Mouse (Mus musculus): ENCODE results near the gene E030030I06Rik.
"Not testable (repeated sequence)": the region's sequence is repeated elsewhere in the genome, so short reads cannot be mapped to it uniquely, and the experiment has no call there.

Gene E030030I06Rik

DNA sequence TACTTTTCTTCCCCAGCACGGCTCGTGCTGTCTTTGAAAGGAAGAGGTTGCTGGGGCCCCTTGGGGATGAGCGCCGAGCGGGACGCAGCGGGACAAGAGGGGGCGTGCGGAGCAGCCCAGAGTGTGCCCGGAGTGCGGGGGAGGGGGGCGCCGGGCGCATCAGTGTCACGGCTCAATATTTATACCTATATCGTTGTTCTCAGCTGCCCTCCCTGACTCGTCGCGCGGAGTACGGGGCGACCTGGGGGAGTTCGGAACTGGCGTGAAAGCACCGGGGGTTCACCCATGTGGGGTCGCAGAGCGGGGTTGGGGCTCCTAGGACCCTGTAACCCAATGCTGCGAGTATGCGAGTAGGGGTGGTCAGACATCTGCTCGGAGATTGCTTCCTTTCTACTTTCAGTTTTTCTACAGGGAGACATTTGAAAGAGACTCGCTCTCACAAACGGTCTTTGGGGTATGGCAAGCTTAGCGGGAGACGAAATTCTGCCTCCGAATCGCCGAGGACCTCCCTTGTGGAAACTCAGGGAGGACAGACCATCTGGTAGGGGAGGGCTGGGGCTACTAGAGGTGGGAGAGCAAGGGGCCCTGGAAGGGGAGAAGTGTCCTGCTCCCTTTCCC, at the start of gene E030030I06Rik:
Gene E030030I06Rik (minus strand): TSS at position 198 of the 618 bp plus-strand sequence.
- no peak for DNase-seq (ENCODE audit: low spot score in 2 of 2)

- not testable (repeated sequence) for DNase-seq (ENCODE audit: low spot score in 2 of 2)
Measured at GRCm38 (mm10) chr10:22191035-22191434, 42.0 kb upstream of the E030030I06Rik start.

- DNase-seq (ENCODE audit: low spot score in 2 of 2) = not testable (repeated sequence)
Measured at GRCm38 (mm10) chr10:22176515-22176914, 27.4 kb upstream of the E030030I06Rik start.

DNA sequence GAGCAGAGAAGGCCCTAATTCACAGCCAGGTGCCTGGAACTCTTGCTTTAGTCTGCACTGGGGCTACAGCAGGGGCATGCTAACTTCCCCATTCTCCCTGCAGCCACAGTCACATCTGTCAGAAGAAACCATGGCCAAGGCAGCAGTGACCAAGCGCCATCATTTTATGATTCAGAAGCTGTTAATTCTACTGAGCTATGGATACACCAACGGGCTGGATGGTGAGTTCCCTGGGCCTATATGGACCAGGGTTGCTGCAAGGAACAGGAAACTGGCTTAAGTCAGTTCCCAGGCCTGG, 25.1 kb upstream of the E030030I06Rik start:
- DNase-seq (ENCODE audit: low spot score in 2 of 2) = not testable (repeated sequence)

GRCm38 (mm10) chr10:22173335-22174189, 24.5 kb upstream of the E030030I06Rik start:
- not testable (repeated sequence) for DNase-seq (ENCODE audit: low spot score in 2 of 2)

DNA sequence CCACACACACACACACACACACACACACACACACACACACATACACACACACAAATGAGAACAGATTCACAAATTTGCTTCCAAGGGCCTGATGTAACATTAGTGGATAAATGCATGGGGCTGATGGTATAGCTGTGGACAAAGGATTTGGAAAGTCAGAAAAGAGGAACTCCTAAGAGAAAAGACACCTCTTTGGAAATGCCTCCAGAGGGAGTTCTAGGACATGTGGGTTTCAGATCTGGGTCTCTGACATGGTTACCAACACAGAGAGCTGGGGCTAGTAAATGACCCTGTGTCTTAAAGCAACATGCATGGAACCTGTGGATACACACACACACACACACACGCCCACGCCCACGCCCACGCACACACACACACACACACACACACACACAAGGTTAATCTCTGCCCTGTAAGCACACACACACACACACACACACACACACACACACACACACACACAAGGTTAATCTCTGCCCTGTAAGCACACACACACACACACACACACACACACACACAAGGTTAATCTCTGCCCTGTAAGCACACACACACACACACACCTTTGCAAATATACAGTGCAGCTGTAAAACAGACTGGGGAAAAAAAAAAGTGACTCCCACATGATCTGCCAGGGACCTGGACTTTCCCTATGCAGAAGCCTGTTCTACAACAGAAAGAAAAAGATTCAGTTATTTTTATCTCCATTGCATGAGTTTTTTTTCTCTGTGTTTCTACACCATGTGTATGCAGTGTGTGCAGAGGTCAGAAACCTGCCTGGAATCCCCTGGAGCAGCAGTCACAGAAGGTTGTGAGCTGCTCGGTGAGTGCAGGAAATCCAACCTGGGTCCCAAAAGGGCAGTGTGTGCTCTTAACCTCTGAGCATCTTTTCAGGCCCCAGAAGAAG, 23.6 kb upstream of the E030030I06Rik start:
- not testable (repeated sequence) for DNase-seq (ENCODE audit: low spot score in 2 of 2)

DNA sequence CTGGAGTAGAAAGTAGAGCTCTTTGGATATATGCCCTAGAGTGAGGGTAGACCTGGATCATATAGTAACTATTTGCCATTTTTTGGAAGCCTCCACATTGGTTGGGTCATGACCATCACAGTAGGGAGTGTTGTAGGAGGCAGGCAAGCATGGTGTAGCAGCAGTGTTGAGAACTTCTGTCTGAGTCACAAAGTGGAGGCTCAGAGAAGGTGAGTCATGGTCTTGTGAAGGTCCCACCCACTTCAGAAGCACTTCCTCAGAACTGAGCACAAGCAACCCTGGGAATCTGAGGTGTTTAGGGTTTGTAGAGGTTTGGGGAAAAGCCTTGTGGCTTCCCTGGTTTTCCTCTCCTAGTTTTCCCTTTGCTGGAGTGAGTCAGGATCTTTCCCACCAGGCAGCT, 20.0 kb upstream of the E030030I06Rik start:
- DNase-seq (ENCODE audit: low spot score in 2 of 2) = not testable (repeated sequence)

DNA sequence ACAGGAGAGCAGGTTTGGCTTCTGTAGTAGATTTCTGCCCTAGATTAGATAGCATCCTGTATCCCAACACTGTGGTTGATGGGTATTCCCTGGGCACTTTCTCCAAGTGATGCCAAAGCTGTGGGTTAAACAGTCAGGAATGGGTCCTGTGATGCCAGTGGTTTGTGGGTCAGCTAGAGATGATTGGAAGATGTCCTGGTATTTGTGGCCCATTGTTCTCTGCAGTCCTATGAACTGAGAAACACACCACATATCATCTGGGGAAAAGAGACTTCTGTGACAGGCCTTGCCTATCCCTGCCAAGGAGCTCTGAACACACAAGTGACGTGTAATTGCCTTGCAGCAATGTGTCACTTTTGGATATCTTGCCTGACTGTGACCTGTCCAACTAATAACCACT, 18.0 kb upstream of the E030030I06Rik start:
- DNase-seq (ENCODE audit: low spot score in 2 of 2) = not testable (repeated sequence)

DNA sequence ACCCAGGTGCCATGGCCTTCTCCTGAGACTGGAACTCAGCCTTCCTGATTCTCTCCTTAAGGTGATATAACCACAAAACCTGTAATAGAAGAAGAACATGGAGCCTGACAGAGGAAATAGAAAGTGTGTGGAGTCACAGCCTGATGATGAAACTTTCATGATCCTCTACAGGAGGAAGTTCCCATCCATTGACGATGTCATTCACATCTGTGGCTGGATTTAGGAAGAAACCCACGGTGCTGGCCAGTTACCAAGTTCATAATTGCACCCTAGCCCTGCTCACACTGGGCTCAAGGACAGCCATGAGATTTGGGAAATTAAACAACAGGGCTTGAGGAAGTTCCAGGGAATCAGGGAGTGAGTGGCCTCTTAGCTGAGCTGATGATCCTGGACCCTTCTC, 17.0 kb upstream of the E030030I06Rik start:
- not testable (repeated sequence) for DNase-seq (ENCODE audit: low spot score in 2 of 2)

DNA sequence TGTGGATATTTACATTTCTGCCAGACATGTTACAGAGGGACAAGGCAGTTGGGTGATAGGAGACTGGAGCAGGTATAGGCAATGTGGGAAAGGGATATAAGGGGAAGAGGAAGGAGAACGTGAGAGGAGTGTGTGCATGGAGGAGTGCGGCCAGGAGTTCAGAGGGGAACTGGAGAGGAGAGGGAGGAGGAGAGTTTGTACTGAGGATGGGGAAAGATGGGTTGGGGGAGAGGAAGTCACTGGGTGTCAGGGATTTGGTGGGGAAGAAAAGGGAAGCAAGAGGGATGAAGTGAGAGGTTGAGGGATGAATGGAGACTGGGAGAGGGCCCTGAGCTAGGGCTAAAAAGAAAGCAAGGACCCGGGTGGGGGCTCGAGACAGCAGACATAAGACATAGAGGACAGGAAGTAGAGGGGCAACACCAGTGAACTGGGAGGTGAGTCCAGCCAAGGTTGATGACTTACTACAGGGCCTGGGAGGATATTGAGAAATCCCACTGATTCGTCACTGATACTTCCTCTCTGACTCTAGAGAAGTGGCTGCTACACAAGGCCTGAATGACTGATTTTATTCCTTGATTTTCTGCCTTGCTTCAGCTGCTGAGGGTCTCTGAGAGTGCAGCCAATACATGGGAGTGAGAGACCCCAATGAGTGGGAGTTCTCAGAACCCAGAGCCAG, 16.4 kb upstream of the E030030I06Rik start:
- not testable (repeated sequence) for DNase-seq (ENCODE audit: low spot score in 2 of 2)

DNA sequence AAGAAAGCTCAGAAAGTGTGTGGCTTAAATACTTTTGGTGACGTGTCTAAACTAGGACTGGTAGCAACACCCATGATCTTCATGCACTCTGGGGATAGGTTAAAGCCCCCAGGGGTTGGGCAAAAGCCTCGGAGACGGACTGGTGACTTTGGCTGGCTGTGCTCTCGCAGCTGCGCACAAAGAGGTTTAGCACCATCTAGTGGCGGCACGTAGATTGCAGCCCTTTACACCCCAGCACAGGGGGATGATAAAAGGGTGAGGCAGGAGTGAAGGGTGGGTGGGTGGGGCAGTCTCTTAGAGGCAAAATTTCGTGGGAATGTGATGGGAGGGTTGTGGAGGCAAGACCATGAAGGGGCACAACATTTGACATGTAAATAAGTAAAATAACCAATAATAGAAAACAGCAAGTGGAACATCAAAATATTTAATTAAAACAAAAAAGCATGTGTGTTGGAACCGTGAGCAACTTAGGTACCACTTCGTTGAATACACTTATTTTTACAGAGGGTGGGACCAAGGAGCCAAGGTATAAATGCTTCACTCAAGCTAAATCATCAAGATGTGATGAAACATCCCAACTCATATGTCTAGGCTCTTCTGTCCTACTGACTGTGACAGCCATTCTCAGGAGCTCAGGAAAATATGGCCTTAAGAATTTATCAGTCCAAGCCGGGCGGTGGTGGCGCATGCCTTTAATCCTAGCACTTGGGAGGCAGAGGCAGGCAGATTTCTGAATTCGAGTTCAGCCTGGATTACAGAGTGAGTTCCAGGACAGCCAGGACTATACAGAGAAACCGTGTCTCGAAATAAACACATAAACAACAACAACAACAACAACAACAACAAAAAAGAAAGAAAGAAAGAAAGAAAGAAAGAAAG, 14.9 kb upstream of the E030030I06Rik start:
- DNase-seq (ENCODE audit: low spot score in 2 of 2) = peak in 1 of 2 experiments; percentile 59

DNA sequence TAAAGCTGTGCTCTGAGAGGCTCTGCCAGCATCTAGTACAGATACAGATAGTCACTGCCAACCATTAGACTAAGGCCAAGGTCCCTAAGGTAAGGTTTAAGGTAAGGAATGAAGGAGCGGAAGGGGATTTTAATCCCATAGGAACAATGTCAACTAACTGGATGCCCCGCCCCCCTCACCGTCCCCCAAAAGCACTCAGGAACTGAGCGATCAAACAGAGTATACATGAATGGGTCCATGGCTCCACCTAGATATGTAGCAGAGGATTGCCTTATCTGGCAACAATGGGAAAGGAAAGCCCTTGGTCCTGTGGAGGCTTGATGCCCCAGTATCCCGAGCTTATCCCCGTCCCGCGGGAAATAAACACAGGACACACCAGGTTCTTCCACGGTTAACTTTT, 14.2 kb upstream of the E030030I06Rik start:
- DNase-seq (ENCODE audit: low spot score in 2 of 2) = not testable (repeated sequence)

DNA sequence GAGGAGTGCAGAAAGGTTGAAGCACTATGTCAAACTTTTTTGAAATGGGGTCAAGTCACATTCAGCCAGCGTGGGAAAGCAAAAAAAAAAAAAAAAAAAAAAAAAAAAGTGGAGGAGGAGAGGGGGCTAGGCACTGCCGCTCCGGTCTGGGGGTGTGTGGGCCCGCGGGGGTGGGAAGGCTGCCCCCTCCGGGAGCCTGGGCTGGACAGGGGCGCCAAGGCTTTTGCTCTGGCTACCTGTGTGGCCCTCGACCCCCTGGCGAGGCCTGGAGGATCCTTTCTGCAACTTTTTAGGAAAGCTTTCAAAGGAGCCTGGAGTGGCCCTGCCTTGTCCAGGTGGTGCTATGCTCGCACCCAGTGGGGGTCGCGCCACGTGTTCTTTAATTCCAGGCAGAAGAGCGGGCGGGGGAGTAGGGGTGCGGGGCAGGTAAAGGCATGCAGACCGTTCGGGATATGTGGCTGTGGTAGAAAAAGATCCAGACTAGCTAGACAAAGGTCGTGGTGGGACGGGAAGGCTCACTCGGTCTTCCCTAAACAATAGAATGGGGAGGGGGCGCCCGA, 10.6 kb upstream of the E030030I06Rik start:
- DNase-seq (ENCODE audit: low spot score in 2 of 2) = no peak

DNA sequence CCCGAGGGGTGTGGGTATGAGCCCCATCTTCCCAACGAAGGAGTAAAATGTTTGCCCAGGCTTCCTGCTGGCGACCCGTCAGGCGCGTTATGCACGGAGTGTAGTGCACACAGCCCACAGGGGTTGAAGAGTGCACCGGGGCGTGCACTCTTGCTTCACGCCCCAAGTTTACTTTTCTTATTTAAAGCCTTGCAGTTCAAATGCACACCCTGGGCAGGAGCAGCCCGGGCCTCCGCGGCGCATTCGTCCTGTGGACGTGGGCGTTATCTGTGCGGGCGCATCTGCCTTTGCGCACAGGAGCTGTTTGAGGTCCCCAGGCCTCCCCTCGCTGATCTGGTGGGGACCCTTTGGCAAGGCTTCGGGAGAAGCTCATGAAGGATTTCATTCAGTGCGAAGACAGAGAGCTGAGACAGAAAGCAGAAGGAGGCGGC, 10.1 kb upstream of the E030030I06Rik start:
- DNase-seq (ENCODE audit: low spot score in 2 of 2) = no peak

DNA sequence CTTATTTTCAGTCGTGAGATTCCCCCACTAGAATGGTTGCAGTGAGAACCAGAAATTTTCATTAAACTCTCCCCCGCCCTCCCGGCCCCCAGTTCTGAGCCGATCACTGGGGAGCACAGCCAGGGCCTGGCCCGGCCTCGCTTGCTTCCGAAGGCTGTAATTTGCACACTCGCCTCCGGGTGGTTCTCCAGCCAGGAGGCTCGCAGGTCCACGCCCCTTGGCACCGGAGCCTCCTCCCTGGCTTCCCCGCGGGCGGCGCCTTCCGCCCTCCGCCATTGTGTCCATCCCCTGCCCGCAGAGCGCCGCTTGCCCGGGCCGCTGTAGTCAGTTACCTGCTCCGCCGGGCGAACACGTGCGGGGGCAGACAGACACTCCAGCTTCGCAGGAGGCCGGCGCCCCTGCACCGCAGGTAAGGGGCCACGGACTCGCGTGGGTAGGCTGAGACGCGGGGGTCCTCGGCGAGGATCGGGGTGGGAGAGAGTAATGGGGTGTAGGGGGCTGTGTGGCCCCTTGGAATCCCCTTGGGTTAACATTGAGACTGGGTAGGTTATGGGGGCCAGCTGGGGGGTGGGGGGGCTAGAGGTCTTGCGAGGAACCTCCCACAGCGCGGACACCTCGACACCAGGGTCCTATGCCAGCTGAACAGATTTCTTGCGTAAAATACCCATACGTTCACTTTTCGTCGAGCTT, 9.4 kb upstream of the E030030I06Rik start, which contains the start of the genes Raet1e and H60b:
Gene Raet1e (plus strand): TSS at position 260 of the 690 bp plus-strand sequence.
Gene H60b (plus strand): TSS at position 277 of the 690 bp plus-strand sequence.
- DNase-seq (ENCODE audit: low spot score in 2 of 2) = not testable (repeated sequence)

GRCm38 (mm10) chr10:22154871-22155799, 6.1 kb upstream of the E030030I06Rik start:
- DNase-seq (ENCODE audit: low spot score in 2 of 2) = no peak

- not testable (repeated sequence) for DNase-seq (ENCODE audit: low spot score in 2 of 2)
Measured at GRCm38 (mm10) chr10:22154127-22154526, 5.1 kb upstream of the E030030I06Rik start.

GRCm38 (mm10) chr10:22153147-22153690, 4.1 kb upstream of the E030030I06Rik start:
- not testable (repeated sequence) for DNase-seq (ENCODE audit: low spot score in 2 of 2)

All from frontal cortex, postnatal 10 days (tissue).